Mouse (Mus musculus): ENCODE data around the gene Fam185a. TPM values are rescaled to one million over a fixed set of nuclear protein-coding genes. Genes with fewer than 3 reads are reported as not detected.

Fam185a gene
- total RNA-seq (2021): 1 to 10 TPM; 5.5 to 5.6 TPM
- long read RNA-seq, experiment 1, transcript Fam185a-201 (8 exons, 3,027 nt): major isoform, 12 of 12 reads
- long read RNA-seq, experiment 1, partial matches to known transcripts: 0 of 12 reads
- long read RNA-seq, experiment 1, other reads (novel, unspliced or antisense): 0 of 12 reads
- long read RNA-seq, experiment 2, transcript Fam185a-201 (8 exons, 3,027 nt): major isoform, 14 of 16 reads
- long read RNA-seq, experiment 2, partial matches to known transcripts: 0 of 16 reads
- long read RNA-seq, experiment 2, other reads (novel, unspliced or antisense): 1 of 16 reads

DNA sequence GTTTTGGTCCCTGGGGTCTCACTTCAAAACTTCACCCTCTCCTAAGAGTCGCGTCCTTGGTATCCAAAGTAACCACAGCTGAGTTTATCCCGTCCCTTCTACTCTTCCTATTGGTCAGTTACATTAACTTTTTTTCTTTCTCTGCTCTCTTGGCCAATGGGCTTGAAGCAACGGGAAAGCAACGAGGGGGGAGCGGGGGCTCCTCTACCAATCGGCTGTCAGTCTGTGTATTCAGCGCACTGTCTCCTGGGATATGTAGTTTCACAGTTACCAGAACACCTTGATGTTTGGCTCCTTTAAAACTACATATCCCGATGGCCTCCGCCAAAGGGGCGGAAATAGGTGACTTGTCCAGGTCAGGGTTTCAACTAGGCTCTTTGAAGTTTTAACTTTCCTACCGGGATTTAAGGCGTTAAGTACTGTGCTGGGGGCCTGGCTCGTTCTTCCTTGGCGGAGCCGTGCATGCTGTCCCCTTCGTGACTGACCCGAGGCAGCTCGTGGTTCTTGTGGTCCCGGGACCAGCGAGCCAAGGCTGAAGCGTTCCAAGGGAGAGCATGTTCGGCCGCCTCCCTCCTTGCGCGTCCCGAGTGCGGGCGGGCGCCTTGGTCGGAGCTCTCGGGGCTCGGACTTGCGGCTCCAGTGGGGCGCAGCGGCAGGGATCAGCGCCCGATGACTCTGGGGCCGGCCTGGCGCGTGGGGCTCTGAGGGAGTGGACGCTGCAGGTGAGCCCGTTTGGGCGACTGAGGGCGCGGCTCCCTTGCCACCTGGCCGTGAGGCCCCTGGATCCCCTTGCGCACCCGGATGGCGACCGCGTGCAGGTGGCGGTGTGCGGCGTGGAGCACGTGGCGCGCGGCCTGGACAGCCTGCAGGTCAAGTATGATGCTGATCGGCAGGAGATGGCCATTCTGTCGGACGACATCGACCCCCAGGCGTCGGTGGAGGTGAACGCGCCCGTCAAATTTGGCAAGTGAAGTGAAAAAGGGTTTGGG is at the start of gene Fam185a, which contains the start of gene Ccdc146:
Fam185a (plus strand) TSS at position 345 of the 989 bp plus-strand sequence.
Ccdc146 (minus strand) TSS at position 64 of the 989 bp plus-strand sequence.
- DNase-seq: peak; percentile 80

DNA sequence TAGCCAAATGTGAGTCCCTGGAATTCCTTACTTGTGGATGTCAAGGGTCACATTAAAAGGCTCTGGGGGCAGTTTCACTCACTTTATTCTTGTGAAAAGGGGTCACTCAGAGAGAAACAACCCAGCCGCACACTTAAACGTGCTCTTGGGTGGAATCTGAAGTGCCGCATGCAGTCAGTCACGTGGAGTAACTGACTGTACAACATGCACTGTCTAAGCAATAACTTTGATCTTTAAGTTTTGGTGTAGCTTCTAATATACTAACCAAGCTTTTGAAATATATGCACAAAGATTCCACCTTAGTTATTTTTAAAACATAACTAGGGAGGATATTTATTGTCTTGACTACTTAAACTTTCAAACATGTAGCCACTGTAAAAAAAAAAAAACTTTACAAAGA is 47.8 kb upstream of the Fam185a start:
- no peak for DNase-seq

DNA sequence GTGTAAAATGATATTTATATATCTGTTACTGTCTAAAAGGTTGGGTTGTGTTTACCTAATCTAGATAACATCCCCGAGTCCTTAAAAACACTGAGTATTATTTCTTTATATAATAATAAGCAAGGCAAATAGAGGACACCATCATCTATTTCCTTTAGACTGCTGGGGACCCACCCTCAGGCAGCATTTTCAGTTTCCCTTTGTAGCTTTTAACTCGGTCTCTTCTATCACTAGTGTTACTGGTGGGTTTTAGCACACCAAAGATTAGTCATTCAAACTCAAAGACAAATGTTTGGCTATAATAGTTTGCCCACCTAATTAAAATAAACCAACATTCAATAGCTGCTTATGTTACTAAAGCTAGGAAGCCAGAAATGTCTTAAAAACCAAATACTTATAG is 46.4 kb upstream of the Fam185a start:
- no peak for DNase-seq

DNA sequence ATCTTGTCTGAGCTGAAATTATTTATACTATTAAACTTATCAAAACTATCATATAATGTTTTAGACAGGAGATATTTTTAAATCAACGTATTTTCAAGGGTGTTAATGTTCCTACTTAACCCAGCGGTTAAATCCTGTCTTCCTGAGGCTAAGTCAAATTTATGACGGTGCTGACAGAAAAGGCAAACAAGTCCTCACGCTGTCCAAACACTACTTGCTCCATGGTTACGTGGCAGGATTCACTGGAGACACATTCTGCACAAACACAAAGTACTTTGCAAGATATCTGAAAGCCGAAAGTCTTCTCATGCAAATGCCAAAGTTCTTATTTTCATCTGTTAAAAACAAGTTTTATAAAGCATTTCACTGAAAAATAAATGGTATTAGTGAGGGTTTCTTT is 42.8 kb upstream of the Fam185a start:
- no peak for DNase-seq

DNA sequence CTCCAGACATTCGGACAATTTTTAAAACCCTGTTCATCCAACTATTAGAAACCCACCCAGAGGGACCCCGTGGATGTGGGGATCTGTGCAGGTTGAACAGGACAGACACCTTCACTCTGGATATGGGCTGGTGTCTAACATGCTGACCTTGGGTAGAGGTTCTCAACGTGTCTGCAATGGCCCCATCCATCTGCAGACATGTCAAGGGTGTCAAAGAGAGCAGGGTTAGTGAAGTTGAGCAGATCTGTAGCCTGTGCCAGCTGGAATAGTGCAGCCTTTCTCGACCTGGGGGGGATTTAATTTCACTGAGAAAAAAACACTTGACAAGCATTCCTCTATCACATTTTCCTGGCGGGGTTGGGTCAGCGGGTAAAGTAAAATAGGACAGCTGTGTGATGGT is 42.1 kb upstream of the Fam185a start:
- no peak for DNase-seq

DNA sequence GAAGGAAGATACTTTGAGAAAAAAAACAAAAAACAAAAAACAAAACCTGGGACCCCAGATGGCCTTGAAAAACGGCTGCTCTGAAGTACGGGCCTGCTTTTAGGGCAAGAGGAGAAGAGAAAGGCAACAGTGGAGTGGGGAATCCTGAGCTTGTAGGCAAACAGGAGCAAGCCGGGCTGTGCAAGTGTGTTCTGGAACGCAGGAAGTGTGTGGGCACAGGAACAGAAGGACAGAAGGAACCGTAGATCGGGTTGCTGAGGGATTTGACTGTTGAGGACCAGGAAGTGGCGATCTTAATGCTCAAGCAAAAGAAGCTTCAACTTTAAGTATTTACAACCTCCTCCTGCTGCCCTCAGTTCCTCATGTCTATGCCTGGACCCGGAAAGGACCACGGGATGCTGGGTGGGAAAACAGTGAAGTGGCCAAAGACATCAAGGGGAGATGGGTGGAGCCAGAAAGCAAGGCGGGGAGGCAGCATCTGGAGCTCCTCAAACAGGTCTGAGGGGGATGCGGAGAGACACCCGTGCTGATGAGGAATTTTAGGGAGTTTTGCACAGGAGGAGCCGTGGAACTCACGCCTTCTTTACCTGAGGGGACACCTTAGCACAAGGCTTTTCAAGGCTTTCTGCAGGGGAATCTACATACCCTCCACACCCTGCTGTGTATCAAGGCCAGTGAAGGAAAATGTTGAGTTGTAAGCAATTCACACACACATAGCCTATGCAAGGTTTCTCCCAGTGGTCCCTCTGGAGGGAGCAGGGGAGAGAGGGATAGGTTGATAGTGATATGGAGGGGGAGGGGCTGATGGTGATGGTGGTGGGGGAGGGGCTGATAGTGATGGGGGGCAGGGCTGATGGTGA is 41.1 kb upstream of the Fam185a start:
- DNase-seq: no peak

DNA sequence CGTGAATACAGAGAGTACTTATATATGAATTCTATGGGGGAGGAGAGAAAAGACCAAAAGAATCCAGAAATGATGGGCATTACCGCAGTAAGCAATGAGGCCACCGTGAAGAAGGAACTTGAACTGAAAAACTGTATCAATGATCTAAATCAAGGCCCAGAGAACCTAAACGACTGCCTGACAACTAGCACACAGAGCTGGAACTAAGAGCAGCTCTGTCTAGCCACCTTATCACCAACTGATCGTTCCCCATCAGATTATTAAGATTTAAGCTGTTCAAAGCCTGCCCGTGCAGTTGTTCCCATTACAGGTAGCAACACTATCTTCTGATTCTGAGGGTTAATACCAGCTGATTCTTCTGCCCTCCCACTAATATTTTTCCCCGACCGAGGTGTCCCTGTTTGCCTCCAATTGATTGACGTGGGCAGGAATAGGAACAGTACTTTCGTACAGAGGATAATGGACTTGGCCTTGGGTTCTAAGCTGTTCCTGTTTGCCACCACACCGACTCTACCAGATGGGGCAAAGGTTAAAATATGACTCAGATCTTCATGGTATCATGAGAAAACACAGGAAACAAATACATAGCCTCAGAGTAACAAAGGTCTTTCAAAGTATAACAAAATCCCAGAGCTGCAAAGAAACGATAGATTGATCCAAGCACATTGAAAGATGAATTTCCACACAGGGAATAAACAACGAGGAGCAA is 40.4 kb upstream of the Fam185a start:
- no peak for DNase-seq

DNA sequence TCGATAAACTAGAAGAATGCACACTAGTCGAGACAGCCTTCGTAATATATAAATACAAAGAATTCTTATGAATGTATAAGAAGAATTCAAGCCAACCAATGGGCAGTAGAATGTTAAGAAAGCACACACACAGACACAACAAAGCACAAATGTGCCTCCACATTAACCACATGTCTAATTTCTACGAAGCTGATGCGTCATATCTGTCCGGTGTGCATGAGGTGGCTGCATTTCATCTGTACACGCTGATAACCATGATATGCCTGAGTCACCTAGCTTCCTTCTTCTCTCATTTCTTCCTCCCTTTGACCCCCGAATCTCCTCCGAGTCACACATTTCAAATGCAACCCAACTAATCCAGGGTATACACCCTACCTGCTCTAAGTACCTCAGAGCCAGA is 39.8 kb upstream of the Fam185a start:
- no peak for DNase-seq

DNA sequence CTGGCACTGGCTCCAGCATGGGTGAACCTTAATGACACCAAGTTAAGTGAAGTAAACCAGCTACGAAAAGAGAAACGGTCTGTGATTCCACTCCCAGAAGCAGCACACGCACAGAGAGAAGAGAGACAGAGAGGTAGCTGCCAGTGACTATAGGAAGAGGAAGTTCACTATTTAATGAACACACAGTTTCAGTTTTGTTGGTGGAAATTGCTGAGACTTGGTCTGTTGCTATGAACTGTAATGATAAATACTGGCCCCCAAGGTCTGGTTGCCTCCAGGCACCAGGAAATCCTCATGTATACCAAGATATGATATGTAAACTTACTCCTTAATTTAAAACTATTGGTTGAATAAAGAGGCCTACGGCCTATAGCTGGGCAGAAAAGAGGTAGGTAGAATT is 38.3 kb upstream of the Fam185a start:
- DNase-seq: no peak

DNA sequence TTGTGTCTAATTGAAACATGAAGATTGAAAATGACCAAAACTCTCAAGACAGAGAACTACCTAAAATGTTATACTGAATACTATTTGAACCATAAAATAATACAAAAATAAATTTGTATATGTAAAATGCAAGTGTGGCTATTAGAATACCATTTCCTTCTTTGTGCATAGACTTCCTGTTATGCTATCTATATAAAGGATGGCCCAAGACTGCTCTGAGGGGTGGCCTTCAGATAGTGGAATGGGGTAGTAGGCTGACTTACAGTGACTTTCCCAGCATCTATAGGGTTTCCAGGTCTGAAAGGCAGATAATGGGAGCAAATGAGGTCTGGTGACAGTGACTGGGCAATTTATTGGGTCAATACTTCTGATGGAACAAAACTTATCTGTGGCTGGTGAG is 37.4 kb upstream of the Fam185a start:
- DNase-seq: no peak

DNA sequence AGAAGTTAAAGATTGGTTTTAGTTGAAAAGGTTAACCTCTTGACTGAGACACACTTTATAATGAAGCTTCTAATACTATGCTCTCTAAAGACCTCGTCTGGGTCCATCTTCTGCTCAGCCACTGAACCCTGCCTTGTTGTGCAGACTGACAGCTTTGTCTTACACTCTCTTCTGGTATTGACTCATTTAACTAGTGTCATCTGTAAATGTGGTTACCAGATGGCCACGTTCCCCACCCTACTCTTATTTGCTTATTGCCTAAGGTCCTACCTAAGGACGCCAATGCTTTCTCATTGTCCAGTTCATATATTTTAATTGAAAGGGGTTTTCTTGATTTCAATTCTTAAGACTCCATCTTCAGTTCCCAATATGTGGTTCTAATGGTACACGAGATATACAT is 35.9 kb upstream of the Fam185a start:
- no peak for DNase-seq

DNA sequence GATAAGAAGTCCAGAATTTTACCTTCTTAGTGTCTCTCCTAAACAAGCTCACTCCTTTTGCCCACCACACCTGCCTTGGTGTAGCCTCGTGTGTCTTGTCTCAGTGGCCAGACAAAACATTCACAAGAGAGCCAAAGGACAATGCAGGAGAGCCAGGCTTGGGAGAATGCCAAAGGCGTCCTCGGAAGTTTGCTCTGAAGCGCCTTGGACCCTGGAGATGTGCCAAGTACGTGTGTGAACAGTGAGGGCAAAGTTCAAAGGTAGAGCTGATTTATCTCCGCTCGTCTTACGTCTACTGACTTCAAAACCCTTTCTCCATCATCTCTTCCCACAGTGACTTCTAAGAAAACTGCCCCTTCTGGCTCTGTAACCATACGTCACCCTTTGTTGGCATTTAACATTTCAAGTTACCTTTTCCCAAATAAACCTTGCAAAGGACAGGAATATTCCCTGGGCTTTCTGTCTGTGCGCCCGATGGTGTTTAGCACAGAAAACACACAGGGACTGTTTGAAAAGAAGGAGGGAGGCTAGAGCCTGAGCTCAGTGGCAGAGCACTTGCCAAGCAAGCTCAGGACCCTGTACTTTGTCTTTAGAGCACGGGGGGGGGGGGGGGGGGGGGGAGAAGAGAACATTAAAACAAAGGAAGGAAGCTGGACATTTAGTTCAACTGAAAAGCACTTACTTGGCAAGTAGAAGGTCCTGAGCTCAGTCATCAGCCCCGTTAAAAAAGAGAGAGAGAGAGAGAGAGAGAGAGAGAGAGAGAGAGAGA is 33.0 kb upstream of the Fam185a start:
- no peak for DNase-seq

DNA sequence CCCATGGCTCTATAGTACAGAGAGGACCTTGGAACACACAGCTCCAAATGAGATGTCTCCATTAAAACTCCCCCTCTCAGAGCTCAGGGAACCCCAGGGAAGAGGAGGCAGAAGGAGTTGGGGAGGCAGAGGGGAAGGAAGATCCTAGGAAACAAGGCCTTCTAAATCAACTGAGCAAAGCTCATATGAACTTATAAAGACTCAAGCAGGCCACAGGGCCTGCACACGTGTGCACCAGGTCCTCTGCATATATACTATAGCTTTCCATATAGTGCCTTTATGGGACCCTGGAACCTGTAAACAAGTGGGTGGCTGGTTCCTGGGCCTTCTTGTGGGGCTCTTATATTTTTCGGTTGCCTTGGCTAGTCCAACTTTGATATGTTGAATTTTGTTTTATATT is 30.2 kb upstream of the Fam185a start:
- no peak for DNase-seq

DNA sequence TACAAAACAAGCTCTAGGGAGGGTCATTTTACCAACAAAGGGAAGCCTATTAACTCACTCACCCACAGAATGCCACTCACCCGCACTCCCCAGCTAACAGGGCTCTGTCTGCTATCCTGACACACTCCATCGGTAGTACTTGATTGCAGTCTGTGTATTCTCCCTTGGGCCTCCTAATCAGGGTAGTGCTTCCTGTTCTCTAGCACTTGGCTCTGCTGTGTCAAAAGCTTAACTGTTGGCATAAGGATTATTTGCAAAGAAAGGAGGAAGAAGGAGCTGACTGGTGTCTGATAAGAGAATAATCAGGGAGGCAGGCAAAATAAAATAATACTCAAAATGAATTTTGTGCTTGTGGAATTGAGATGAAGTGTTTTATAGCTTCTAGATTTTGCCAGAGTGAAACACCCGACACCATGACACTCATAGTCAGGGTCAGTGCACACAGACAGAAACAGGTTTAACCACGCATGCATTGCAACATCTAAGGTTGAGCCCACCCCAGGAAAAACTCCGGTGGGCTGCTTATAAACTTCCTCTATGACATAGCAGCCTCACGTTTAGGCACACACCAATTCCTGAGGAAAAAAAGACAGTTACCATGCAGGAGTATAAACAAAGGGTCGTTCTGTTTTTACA is 29.4 kb upstream of the Fam185a start:
- no peak for DNase-seq

DNA sequence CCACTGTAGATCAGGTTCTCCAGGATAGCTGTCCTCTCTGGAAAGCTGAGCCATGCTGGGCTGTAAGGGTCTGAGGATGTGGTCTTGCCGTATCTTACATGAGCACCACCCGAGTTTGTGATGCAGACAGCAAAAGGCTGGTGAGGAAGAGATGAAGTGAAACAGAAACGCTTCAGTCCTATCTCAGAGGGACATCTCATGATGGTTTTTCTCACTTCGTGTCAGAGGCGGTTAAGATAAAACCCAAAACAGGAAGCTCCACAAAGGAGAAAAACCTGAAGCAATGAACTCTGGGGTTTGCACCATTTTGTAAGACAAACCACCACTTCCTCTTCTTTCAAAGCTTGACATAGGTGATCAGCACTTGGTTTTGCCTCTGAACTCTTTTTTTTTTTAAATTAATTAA is 13.5 kb upstream of the Fam185a start:
- DNase-seq: no peak

DNA sequence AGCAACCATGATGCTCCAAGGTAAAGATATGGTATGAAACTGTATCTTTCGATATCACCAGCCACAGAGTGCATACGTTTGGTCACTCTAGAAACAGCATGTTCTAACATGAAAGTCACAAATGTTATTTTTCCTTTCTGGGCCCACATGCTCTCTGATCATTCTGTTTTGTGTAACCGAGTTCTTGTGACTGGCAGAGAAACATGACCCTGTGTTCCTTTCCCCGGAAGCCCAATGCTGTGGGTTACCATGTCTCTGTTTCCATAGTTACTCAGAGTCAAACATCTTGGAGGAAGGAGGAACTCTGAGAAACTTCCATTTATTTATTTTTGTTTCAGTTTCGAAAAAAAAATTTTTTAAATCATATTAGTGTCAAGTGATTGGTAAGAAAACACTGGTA is 12.7 kb upstream of the Fam185a start:
- no peak for DNase-seq

DNA sequence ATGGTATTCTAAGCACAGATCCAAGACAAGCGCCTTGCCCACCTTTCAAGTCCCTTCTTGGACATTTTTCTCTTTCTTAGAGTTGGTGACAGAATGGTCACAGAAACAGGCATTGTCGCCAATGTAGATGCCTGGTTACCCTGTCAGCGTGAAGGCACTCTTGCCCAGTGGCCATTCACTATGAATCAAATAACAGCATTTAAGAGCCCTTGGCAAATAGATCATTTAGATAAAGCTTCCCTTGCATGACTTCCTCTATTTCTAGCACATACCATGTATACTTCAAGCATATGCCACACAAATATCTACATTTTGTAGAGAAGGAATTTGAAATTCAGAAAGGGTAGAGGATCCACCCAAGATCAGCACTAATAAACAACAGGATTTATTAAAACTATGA is 11.4 kb upstream of the Fam185a start:
- DNase-seq: no peak

DNA sequence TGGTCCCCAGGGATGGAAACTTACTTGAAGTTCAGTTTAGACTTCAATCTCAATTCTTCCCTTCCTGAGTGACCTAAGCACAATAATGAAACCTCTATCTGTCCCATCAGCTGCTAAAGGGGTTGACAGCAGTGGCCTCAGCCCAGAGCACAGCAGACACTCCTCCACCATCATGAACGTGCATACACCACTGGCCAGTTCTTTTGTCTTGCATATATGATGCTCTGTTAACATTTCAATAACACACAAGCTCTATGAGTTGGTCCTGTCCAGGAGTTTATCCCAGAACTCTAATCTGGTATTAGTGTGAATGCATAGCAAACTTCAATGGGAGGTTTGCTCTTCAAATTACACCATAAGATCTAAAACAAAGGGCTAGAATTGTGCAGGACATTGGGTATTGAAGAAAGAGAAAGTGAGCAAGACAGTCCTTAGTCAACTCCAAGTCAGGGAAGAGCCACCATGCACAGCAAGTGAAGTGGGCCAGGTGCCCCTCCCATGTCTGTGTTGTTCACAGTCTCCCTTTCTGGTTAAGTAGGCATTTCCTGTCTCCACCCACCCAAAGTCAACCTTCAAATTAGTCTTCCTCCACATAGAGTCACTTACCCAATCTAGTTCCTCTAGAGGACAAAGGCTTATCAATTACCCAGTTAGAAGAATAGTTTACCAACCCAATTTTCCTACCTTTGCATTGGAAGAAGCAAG is 10.5 kb upstream of the Fam185a start:
- DNase-seq: no peak

DNA sequence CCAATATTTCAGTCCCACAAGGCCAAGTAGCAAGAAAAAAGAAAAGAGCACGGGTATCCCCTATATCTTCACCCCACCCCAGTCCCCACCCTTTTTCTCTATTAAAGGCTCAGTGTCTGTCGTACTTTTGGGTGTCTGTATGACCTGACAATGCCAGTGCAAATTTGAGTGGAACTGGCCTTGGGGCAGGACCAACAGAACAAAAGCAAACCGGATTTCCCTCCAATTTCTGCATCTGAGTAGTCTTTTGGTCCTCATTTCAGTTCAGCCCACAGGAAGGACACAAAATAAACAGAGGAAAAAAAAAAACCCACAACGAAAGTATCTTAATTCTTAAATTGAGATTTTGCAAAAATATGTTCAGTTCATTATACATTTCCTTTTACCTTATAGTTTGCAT is 6.1 kb upstream of the Fam185a start:
- no peak for DNase-seq

DNA sequence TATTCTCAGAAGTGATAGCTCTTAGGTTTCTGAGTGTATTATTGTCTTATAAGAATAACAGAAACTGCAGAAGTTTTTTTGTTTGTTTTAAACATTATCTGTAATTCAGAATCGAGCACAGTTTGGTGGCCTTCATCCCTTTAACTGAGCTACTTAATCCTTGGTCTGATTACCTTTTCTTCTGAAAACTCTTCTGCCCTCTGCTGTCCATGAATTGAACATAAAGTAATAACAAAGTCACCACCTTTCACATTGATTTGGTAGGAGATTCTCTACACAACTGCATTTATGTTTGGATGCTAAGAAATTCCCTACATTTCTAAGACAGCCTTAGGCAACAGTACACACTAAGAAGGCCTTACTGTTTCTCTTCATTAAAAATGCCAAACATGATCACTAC is 4.1 kb upstream of the Fam185a start:
- DNase-seq: no peak

Measured in gastrocnemius, postnatal 10 days (tissue).